Mouse (Mus musculus): Measurements from ENCODE around the gene Nup107. TPM values are rescaled to one million over a fixed set of nuclear protein-coding genes. Genes with fewer than 3 reads are reported as not detected.
A peak's percentile ranks its signal among the peaks of the same experiment; 100 is the strongest.
"Not testable (repeated sequence)": the region's sequence is repeated elsewhere in the genome, so short reads cannot be mapped to it uniquely, and the experiment has no call there.

The Nup107 gene
- total RNA-seq, 4 experiments from 2014 or later: 16.8 to 20.6 (median 18.3) TPM

DNA sequence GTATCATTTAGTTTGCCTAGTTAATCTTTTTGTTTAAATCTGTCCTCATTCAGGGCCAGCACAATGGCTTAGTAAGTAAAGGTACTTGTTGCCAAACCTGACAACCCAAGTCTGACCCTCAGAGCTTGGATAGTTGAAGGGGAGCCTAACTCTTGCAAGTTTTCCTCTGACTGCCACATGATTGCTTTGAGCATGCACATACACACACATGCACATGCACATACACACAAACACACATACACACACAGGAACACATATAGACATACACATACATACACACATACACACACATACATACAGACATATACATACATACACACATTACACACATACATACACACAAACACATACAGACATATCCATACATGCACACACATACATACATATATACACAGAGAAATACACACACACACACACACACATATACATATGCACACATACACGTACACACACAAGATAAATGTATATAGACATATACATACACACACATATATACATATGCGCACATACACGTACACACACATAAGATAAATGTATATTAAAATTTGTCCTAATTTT lies 67.6 kb downstream of the Nup107 start:
- DNase-seq (ENCODE audit: low spot score in 2 of 2): no peak

DNA sequence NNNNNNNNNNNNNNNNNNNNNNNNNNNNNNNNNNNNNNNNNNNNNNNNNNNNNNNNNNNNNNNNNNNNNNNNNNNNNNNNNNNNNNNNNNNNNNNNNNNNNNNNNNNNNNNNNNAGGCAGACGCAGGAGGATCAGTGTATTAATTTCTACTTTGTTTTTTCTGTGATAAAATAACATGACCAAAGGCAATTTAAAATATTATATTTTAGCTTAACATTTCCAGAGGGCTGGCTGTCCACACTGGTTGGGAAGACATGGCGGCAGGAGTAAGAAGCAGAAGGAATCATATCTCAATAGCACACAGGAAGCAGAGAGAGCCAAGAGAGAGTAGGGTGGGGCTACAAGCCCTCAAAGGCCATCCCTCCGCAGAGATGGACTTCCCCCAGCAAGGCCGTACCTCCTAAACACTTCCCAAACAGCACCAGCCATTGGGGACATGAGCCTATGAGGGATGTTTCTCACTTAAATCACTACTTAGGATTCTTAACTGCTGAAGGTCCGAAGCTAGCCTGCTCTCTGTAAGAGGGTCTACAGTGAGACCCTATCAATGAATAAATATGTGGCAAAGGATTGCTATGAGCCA lies 68.3 kb downstream of the Nup107 start:
- no peak for DNase-seq (ENCODE audit: low spot score in 2 of 2)

DNA sequence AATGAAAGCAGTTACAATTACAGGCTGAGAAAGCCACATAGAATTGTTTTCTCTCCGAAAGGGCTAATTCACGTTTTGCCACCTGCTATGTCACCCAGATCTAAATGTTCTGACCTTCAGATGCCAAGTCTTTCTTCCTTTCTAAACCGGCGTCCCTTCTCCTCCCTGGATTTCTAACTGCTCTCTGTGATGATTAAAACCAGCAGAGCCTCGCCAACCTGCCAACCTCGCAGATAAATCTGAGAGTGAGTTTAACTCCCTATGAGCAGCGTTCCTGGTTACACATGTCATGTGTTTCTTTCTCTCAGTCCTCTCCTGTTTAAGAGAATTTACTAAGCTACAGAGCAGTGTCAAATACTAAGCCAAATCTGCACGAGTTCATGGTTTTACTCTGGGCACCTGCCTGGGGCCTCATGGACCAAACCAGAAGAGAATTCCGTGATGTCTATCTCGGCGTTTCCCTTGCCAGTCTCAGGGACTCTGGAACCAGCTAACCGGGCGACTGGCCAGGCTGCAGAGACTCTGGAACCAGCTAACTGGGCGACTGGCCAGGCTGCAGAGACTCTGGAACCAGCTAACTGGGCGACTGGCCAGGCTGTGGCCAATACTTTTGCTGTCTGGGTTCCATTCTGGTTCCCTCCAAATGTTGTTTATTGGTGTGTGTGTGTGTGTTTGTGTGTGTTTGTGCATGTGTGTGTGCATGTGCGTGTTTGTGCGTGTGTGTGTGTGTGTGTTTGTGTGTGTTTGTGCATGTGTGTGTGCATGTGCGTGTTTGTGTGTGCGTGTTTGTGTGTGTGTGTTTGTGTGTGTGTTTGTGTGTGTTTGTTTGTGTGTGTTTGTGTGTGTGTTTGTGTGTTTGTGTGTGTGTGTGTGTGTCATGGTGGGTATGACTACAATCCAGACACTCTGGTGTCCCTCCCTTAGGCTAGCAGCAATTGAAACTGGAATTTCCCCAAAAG lies 74.1 kb downstream of the Nup107 start:
- DNase-seq (ENCODE audit: low spot score in 2 of 2): peak in 1 of 2 experiments; percentile 55

DNA sequence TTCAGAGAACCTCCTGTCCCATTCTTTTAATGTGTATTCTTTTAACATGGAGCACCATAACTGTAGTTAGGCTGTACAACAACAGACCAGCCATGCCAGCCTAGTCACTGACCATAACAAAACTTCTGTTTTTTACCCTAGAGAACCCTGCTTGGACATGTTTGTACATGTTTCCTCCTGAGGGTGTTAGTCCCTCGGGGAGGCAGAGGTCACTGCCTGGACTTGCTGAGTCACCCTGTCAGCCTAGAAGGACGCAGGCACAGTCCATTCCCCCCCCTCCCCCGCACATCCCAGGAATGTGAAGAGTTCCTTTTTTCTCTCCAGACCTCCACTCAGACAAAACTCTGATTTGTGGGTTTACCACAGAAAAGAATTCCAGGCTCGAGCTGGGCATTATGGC lies 74.9 kb downstream of the Nup107 start:
- DNase-seq (ENCODE audit: low spot score in 2 of 2): no peak

GRCm38 (mm10) chr10:117716686-117717085 lies 75.8 kb downstream of the Nup107 start:
- no peak for DNase-seq (ENCODE audit: low spot score in 2 of 2)

DNA sequence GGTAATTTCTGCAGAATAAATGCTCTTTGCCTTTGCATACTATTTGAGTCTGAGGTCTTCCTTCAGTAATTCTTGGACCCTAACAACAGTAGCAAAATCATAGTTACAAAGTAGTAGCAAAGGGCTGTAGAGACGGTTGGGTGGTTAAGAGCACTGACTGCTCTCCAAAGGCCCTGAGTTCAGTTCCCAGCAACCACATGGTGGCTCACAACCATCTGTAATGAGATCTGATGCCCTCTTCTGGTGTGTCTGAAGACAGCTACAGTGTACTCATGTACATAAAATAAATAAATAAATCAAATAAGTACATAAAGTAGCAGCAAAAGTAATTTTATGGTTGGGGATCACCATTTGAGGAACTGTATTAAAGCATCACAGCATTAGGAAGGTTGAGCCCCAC lies 76.9 kb downstream of the Nup107 start:
- not testable (repeated sequence) for DNase-seq (ENCODE audit: low spot score in 2 of 2)

GRCm38 (mm10) chr10:117714928-117715500 lies 77.5 kb downstream of the Nup107 start:
- DNase-seq (ENCODE audit: low spot score in 2 of 2): no peak

- DNase-seq (ENCODE audit: low spot score in 2 of 2): no peak
These were observed 78.4 kb downstream of the Nup107 start for GRCm38 (mm10) chr10:117714048-117714545.

DNA sequence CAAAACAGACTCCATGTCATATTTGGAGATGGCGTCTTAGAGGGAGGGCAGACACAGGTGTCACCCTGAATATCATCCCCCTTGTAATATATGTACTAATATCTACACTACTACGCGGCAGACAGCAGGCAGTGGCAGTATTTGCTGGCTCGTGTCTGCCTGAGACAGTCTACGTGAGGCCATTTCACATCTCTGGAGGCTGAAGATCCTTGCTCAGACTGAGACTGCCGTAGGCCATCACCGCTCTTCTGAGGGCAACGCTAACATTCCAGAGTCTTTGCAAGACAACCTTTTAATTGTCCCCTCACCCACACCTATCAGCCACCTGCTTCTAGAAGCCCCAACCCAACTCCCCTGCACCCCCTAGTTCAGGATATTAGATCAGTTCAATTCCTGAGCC lies 79.0 kb downstream of the Nup107 start:
- DNase-seq (ENCODE audit: low spot score in 2 of 2): no peak

DNA sequence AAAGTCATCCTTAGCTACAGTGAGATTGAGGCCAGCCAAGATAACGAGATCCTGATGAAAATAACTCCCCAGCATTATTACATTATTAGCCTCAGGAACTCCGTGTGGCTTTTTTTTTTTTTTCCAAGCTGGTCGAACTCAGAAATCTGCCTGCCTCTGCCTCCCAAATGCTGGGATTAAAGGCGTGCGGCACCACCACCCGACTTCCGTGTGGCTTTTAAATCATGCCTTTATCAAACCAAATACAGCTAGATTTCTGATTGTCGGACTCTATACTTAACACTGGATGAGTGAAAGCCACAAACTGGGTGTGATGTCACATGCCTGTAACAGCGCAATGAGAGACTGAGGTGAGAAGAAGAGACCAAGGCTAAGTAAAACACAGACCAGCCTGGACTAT lies 79.6 kb downstream of the Nup107 start:
- no peak for DNase-seq (ENCODE audit: low spot score in 2 of 2)

DNA sequence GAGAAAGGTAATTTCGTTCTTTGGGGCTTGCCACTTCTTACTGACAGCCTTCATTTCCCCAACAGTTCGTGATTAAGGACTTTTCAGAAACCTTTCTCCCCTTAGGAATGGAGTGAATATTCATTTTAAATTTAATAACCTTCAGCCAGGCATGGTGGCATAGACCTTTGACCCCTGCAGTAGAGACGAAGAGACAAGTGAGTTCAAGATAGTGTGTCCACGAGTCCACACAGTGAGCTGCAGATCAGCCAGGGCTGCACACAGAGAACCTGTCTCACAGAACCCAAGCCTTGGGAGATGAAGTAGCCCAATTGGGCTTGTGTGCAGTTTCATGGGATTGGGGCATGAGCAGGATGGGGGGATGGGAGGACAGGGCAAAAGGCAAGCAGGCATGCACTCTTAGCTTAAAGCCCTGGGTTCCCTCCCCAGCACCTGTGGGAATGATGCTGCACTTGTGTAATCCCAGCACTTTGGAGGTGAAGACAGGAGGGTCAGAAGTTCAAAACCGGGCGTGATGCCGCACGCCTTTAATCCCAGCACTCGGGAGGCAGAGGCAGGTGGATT lies 80.2 kb downstream of the Nup107 start:
- no peak for DNase-seq (ENCODE audit: low spot score in 2 of 2)

DNA sequence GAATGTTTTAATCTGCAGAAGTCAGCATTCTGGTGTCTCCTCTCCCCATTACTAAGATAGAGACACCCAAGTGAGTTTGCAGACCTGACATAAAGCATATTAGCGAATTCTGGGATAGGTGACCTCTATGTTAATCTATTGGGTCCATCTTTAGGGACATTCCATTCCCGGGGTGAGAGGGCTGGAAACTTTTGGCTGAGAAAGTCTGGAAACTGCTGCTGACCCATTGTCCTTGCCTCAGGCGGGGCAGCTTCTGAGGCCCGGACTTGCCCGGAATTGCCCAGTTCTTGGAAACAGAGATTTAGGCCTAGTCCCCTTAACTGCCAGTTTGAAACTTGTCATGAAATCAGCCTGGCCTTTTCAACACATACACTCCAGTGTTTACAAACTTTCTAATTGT lies 81.1 kb downstream of the Nup107 start:
- no peak for DNase-seq (ENCODE audit: low spot score in 2 of 2)

DNA sequence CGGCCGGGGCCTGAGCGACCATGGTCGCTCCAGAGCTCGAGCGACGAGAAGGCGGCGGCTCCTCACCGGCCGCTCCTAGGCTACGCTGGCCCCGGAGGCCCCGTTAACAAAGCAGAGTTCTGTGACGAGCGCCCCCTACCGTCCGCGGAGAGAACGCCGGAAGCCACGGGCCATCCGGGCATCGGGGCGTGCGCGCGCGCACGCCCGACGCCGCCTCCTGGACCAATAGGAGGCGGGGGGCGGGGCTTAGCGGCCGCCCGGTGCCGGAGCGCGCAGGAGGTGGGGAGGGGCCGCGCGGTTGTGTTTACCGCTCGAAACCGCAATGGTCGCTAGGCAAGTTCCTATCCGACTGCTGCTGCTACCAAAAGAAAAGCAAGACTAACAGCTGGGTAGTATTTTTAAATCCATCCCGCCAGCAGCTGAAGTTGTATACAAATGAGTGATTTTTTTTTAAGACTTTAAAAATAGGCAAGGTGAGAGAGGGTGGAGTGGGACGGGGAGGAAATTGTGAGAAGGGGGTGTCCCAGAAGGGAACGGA lies 81.8 kb downstream of the Nup107 start, which contains the start of gene Mdm2:
TSS of gene Mdm2 (minus strand) at position 155 of the 538 bp plus-strand sequence.
- peak; percentile 87 to 97 for DNase-seq (ENCODE audit: low spot score in 2 of 2)

- peak; percentile 50 to 55 for DNase-seq (ENCODE audit: low spot score in 2 of 2)
These were observed 82.4 kb downstream of the Nup107 start for GRCm38 (mm10) chr10:117709930-117710603.

- no peak for DNase-seq (ENCODE audit: low spot score in 2 of 2)
These were observed 83.1 kb downstream of the Nup107 start for GRCm38 (mm10) chr10:117709326-117709830.

GRCm38 (mm10) chr10:117708856-117709255 lies 83.6 kb downstream of the Nup107 start:
- DNase-seq (ENCODE audit: low spot score in 2 of 2): no peak

- DNase-seq (ENCODE audit: low spot score in 2 of 2): no peak
These were observed 84.1 kb downstream of the Nup107 start for GRCm38 (mm10) chr10:117708376-117708775.

GRCm38 (mm10) chr10:117707114-117707838 lies 85.2 kb downstream of the Nup107 start:
- DNase-seq (ENCODE audit: low spot score in 2 of 2): no peak

GRCm38 (mm10) chr10:117706440-117706839 lies 86.1 kb downstream of the Nup107 start:
- DNase-seq (ENCODE audit: low spot score in 2 of 2): no peak

DNA sequence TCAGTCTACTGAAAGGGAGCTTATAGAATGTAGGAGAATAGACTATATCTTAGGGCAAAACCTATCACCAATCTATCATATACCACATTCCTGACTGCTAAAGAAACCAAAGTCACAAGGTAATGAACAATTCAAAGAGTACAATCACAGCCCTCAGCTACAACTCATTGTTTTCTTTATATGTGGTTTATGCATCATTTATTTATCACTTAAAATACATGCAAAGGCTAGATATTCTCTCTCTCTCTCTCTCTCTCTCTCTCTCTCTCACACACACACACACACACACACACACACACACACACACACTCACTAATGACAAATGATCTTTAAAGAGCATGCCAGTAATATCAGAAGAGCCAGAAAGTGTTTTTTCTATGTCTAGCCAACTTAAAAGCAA lies 86.7 kb downstream of the Nup107 start:
- DNase-seq (ENCODE audit: low spot score in 2 of 2): no peak

All from layer of hippocampus, adult 8-10 months (tissue).